Mouse (Mus musculus): ENCODE data around the gene Tfec.

Gene Tfec

DNA sequence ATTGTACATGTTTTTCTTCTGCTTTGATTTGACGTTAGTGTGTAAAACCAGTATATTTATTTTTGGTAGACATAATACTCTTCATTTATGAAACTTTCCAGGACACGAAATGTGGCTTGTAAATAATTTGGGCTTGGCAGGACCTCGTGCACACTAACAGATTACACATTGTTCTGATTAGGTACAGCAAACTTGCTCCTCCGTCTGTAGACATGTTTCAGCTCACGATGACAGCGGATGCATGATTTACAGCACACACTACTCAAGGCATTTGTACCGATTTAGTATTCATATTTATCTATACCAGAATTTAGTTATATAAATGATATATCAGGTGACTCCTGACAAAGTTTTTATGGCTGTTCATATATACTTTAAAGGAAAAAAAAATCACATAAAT is 104.2 kb downstream of the Tfec start:
- peak; percentile 32 for DNase-seq (ENCODE audit: low read depth, low spot score)

DNA sequence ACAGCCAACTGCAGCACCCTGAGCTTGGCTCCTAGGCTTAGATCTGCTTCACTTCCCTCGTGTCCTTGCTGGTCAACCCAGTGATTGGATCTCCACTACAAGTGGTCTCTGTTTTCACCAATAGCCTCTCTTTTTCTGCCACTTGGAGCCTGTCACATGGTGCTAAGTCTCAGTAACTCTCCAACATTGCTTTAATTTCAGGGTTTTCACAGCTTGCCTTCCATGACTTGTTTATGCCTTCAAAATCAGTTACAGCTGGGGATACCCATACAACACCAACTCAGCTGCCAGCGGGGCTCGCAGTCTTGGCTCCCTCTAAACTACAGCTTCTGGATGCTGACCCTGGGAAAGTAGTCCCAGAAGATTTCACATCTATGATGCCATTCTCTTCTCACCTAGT is 113.1 kb downstream of the Tfec start:
- no peak for DNase-seq (ENCODE audit: low read depth, low spot score)

Data from embryo, embryonic 11.5 days (tissue).